Mouse (Mus musculus): Measurements from ENCODE around the gene Syncrip. TPM values are rescaled to one million over a fixed set of nuclear protein-coding genes. Genes with fewer than 3 reads are reported as not detected.

Gene Syncrip
- polyA plus RNA-seq, 1 experiment from 2014 or later = 137 TPM

DNA sequence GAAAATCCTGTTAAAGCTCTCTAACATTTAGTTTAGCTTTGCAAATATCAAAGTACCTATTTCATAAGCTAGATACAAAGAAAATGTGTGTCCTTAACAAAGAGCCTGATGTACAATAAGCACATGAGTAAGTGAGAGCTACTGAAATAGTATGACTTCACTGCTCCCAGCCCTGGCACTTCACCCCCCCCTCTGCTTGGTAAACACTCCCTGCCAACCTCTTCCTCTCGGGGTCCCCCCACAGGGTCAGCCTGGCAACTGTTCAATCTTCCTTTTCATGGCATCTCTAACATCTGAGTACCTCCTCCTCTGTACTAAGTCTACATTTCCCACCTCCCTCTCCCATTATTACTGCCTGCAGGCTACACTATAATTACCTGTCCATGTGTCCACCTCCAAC, 65.6 kb downstream of the Syncrip start:
- H3K27ac ChIP-seq (ENCODE audit: low read depth, low read length) = no peak overlapping the region
- H3K4me1 ChIP-seq (replicated peaks; ENCODE audit: control insufficient read depth, insufficient read depth, low read length) = no peaks in the 10 kb centered on the region
- no peak overlapping the region for H3K4me2 ChIP-seq (replicated peaks; ENCODE audit: low read depth, low read length)
- no peak for ATAC-seq (ENCODE audit: low FRiP score)
- no peaks in the 10 kb centered on the region for H3K9me3 ChIP-seq (ENCODE audit: control insufficient read depth, low read length)
- H3K9ac ChIP-seq (ENCODE audit: low read depth, low read length) = no peak overlapping the region
- no peaks in the 10 kb centered on the region for H3K27me3 ChIP-seq (ENCODE audit: control insufficient read depth, insufficient read depth, low read length)
- WGBS = 75% methylated on average over 1 of the region's 1 CpGs
- no peak overlapping the region for H3K4me3 ChIP-seq (ENCODE audit: low read depth, low read length)
- no peaks in the 10 kb centered on the region for H3K36me3 ChIP-seq (ENCODE audit: control insufficient read depth, insufficient read depth, low read length)
- DNase-seq (ENCODE audit: low spot score) = no peak

GRCm38 (mm10) chr9:88409978-88410377, 72.4 kb downstream of the Syncrip start:
- no peak for ATAC-seq (ENCODE audit: low FRiP score)
- no peak overlapping the region for H3K9ac ChIP-seq (ENCODE audit: low read depth, low read length)
- WGBS = 85% methylated on average over 2 of the region's 2 CpGs

DNA sequence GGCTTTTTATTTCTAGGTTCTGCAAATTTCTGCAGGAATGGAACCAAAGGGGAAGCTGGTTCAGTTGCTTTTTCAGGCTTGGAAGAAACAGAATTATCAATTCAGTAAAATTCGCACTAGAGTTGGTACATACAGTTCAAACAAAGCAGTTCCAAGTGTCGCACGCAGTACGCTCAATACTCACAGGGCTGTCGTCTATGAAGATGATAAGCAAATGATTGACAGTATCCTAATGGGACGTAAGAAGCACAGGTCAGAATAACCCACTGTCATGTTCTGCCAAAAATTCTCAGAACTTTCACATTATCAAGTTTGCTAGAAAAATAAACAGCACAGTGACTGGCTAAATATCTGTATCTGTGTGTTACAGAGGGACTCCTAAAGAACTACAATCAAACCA, 77.9 kb downstream of the Syncrip start:
- Histone ChIP-seq H3K4me2 (replicated peaks; ENCODE audit: low read depth, low read length) (no peak overlapping the region), H3K27me3 (ENCODE audit: control insufficient read depth, insufficient read depth, low read length) (no peaks in the 10 kb centered on the region), H3K4me1 (replicated peaks; ENCODE audit: control insufficient read depth, insufficient read depth, low read length) (no peaks in the 10 kb centered on the region), H3K9ac (ENCODE audit: low read depth, low read length) (no peak overlapping the region), H3K27ac (ENCODE audit: low read depth, low read length) (no peak overlapping the region), H3K4me3 (ENCODE audit: low read depth, low read length) (no peak overlapping the region), H3K9me3 (ENCODE audit: control insufficient read depth, low read length) (no peaks in the 10 kb centered on the region), H3K36me3 (ENCODE audit: control insufficient read depth, insufficient read depth, low read length) (no peaks in the 10 kb centered on the region)
- no peak for DNase-seq (ENCODE audit: low spot score)
- WGBS = 94% methylated on average over 6 of the region's 6 CpGs
- no peak for ATAC-seq (ENCODE audit: low FRiP score)

More at GRCm38 (mm10) chr9:88409978-88410377, 72.4 kb downstream of the Syncrip start:
- H3K4me2 ChIP-seq (replicated peaks; ENCODE audit: low read depth, low read length) = no peak overlapping the region
- no peak overlapping the region for H3K27ac ChIP-seq (ENCODE audit: low read depth, low read length)
- DNase-seq (ENCODE audit: low spot score) = no peak
- H3K4me1 ChIP-seq (replicated peaks; ENCODE audit: control insufficient read depth, insufficient read depth, low read length) = no peaks in the 10 kb centered on the region
- no peak overlapping the region for H3K4me3 ChIP-seq (ENCODE audit: low read depth, low read length)
- no peaks in the 10 kb centered on the region for H3K27me3 ChIP-seq (ENCODE audit: control insufficient read depth, insufficient read depth, low read length)
- H3K9me3 ChIP-seq (ENCODE audit: control insufficient read depth, low read length) = no peaks in the 10 kb centered on the region
- H3K36me3 ChIP-seq (ENCODE audit: control insufficient read depth, insufficient read depth, low read length) = no peaks in the 10 kb centered on the region

DNA sequence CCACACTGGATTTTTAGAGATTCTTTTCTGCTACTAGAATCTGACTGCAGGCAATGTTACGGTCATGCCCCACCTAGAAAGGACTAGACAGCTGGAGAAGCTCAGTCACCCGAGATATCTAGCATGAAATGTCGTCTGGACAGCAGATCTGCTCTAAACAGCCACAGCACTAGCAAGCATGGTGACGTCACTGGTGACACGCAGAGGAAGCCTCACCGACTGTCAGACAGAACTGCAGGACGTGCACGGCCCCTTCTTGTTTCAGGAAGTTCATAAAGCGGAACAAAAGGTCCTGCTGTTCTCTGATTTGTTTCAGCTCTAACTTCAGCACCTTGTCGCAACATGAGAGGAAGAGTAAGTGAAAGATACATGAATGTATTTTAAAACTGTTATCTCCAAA, 78.3 kb downstream of the Syncrip start:
- H3K9me3 ChIP-seq (ENCODE audit: control insufficient read depth, low read length) = no peaks in the 10 kb centered on the region
- H3K27me3 ChIP-seq (ENCODE audit: control insufficient read depth, insufficient read depth, low read length) = no peaks in the 10 kb centered on the region
- no peak for ATAC-seq (ENCODE audit: low FRiP score)
- no peak overlapping the region for H3K9ac ChIP-seq (ENCODE audit: low read depth, low read length)
- H3K4me2 ChIP-seq (replicated peaks; ENCODE audit: low read depth, low read length) = no peak overlapping the region
- H3K36me3 ChIP-seq (ENCODE audit: control insufficient read depth, insufficient read depth, low read length) = no peaks in the 10 kb centered on the region
- no peaks in the 10 kb centered on the region for H3K4me1 ChIP-seq (replicated peaks; ENCODE audit: control insufficient read depth, insufficient read depth, low read length)
- no peak overlapping the region for H3K4me3 ChIP-seq (ENCODE audit: low read depth, low read length)
- WGBS = 74% methylated on average over 10 of the region's 10 CpGs
- no peak overlapping the region for H3K27ac ChIP-seq (ENCODE audit: low read depth, low read length)
- DNase-seq (ENCODE audit: low spot score) = no peak

DNA sequence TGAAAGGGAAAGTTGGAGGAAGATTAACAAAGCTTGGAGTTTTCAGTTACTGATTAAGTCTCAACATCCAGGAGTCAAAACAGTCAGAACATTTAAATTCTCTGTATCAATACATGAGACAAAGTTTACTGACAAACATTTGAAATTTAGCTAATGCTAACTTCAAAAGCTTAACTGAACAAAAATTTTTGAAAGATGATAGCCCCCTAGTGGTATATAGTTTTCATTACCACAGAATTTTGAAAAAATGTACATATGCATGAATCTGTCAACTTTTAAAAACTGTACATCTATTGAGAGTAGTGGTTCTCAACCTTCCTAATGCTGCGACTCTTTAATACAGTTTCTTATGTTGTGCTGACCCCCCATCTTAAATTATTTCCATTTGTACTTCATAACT, 83.9 kb downstream of the Syncrip start:
- no peaks in the 10 kb centered on the region for H3K27me3 ChIP-seq (ENCODE audit: control insufficient read depth, insufficient read depth, low read length)
- H3K4me2 ChIP-seq (replicated peaks; ENCODE audit: low read depth, low read length) = no peak overlapping the region
- no peak overlapping the region for H3K4me3 ChIP-seq (ENCODE audit: low read depth, low read length)
- no peaks in the 10 kb centered on the region for H3K9me3 ChIP-seq (ENCODE audit: control insufficient read depth, low read length)
- WGBS = 84% methylated on average over 1 of the region's 1 CpGs
- H3K36me3 ChIP-seq (ENCODE audit: control insufficient read depth, insufficient read depth, low read length) = no peaks in the 10 kb centered on the region
- H3K4me1 ChIP-seq (replicated peaks; ENCODE audit: control insufficient read depth, insufficient read depth, low read length) = no peaks in the 10 kb centered on the region
- no peak for DNase-seq (ENCODE audit: low spot score)
- H3K9ac ChIP-seq (ENCODE audit: low read depth, low read length) = no peak overlapping the region
- ATAC-seq (ENCODE audit: low FRiP score) = no peak
- no peak overlapping the region for H3K27ac ChIP-seq (ENCODE audit: low read depth, low read length)

Other genes starting within 250 kb of the Syncrip start
- gene Nt5e, start 155.4 kb downstream of the Syncrip start, polyA plus RNA-seq (2014; fragmentation: Nextera tagmentation; extraction: Ambion mirVana) = 0.73 and 2.1 TPM in 2 replicates
- 19.2 and 22.4 TPM in 2 replicates for gene Snx14, start 43.6 kb downstream of the Syncrip start, polyA plus RNA-seq (2014; fragmentation: Nextera tagmentation; extraction: Ambion mirVana)
- 0.36 and 0.99 TPM in 2 replicates for gene Gm20537, start 26.0 kb downstream of the Syncrip start, polyA plus RNA-seq (2014; fragmentation: Nextera tagmentation; extraction: Ambion mirVana)
- gene Zfp949, start 65.4 kb upstream of the Syncrip start, polyA plus RNA-seq (2014; fragmentation: Nextera tagmentation; extraction: Ambion mirVana) = 9.1 and 10.1 TPM in 2 replicates
- gene Trim43a, start 98.3 kb upstream of the Syncrip start, polyA plus RNA-seq (2014; fragmentation: Nextera tagmentation; extraction: Ambion mirVana) = 0.10 TPM in 1 of 2 replicates, not detected in the other
- 25.4 and 30.3 TPM in 2 replicates for gene Mthfsl, start 237.7 kb upstream of the Syncrip start, polyA plus RNA-seq (2014; fragmentation: Nextera tagmentation; extraction: Ambion mirVana)
- gene Bcl2a1d, start 249.3 kb upstream of the Syncrip start, polyA plus RNA-seq (2014; fragmentation: Nextera tagmentation; extraction: Ambion mirVana) = not detected in 2 replicates

All from hindbrain, embryonic 11.5 days (tissue).